Mouse (Mus musculus) brain, embryonic 14.5 days (tissue): ENCODE results near the gene Ccdc60. TPM values are rescaled to one million over a fixed set of nuclear protein-coding genes. Genes with fewer than 3 reads are reported as not detected.
A peak's percentile ranks its signal among the peaks of the same experiment; 100 is the strongest.

Experiments
- DNase-seq: peaks from one replicate; pipeline ENCODE4 v3.0.0-alpha.2; 2011; ENCODE audit warnings: low read depth
- CTCF ChIP-seq: fragments of 200-500 bp; IDR thresholded peaks from 2 replicates; pipeline ENCODE4 v1.5.1; 2012; ENCODE audit warnings: inconsistent platforms, mild to moderate bottlenecking, moderate library complexity, borderline replicate concordance; ENCODE audit not compliant: insufficient read depth, insufficient read length; ENCODE audit errors: extremely low read depth
- POLR2A ChIP-seq: fragments of 200-500 bp; IDR thresholded peaks from 2 replicates; pipeline ENCODE4 v1.6.1; 2012; ENCODE audit warnings: mild to moderate bottlenecking, inconsistent platforms, borderline replicate concordance; ENCODE audit not compliant: poor library complexity, insufficient read depth, insufficient read length, severe bottlenecking; ENCODE audit errors: extremely low read depth
- polyA plus RNA-seq: library from polyadenylated mRNA; depleted of rRNA; stranded (reverse); fragments of >200 nt; gene quantifications from 2 replicates; pipeline ENCODE4 v1.2.3, GENCODE M21; 2012

The Ccdc60 gene
- polyA plus RNA-seq, 1 experiment = 2.7 TPM

- no peak for DNase-seq
- peak; percentile 21; the same call in 1 of the 2 replicates for TF ChIP-seq CTCF
- no peak for TF ChIP-seq POLR2A
Observed at GRCm38 (mm10) chr5:116290584-116290983, 1.8 kb upstream of the Ccdc60 start.

GRCm38 (mm10) chr5:116289897-116290296, 1.1 kb upstream of the Ccdc60 start:
- TF ChIP-seq POLR2A (no peak), CTCF (no peak)
- DNase-seq = peak; percentile 46

GRCm38 (mm10) chr5:116288183-116288582, 602 bp downstream of the Ccdc60 start:
- TF ChIP-seq CTCF (no peak), POLR2A (no peak)
- DNase-seq = no peak

- TF ChIP-seq POLR2A (no peak), CTCF (no peak)
- DNase-seq = peak; percentile 46
Observed at GRCm38 (mm10) chr5:116285532-116286176, 3.1 kb downstream of the Ccdc60 start.

- DNase-seq = peak; percentile 73
- no peak for TF ChIP-seq POLR2A
- TF ChIP-seq CTCF = no peak
Observed at GRCm38 (mm10) chr5:116280518-116280917, 8.3 kb downstream of the Ccdc60 start.

- DNase-seq = peak; percentile 97
Observed at GRCm38 (mm10) chr5:116278436-116278918, 10.3 kb downstream of the Ccdc60 start.

GRCm38 (mm10) chr5:116277951-116278350, 10.8 kb downstream of the Ccdc60 start:
- TF ChIP-seq CTCF (no peak), POLR2A (no peak)
- DNase-seq = no peak

More at GRCm38 (mm10) chr5:116278436-116278918, 10.3 kb downstream of the Ccdc60 start:
- TF ChIP-seq CTCF = no peak
- no peak for TF ChIP-seq POLR2A

- no peak for TF ChIP-seq POLR2A
- TF ChIP-seq CTCF = no peak
- peak; percentile 75 for DNase-seq
Observed at GRCm38 (mm10) chr5:116274818-116275217, 14.0 kb downstream of the Ccdc60 start.

GRCm38 (mm10) chr5:116274365-116274764, 14.4 kb downstream of the Ccdc60 start:
- DNase-seq = peak; percentile 75
- TF ChIP-seq POLR2A (no peak), CTCF (no peak)

GRCm38 (mm10) chr5:116271511-116272227, 17.1 kb downstream of the Ccdc60 start:
- TF ChIP-seq CTCF (no peak), POLR2A (no peak)
- no peak for DNase-seq

- peak; percentile 73 for DNase-seq
- TF ChIP-seq CTCF (no peak), POLR2A (no peak)
Observed at GRCm38 (mm10) chr5:116269212-116270145, 19.3 kb downstream of the Ccdc60 start.

- no peak for DNase-seq
- TF ChIP-seq POLR2A (no peak), CTCF (no peak)
Observed at GRCm38 (mm10) chr5:116262689-116263088, 26.1 kb downstream of the Ccdc60 start.

- no peak for DNase-seq
- TF ChIP-seq CTCF (no peak), POLR2A (no peak)
Observed at GRCm38 (mm10) chr5:116261944-116262343, 26.8 kb downstream of the Ccdc60 start.

- peak; percentile 40 for DNase-seq
Observed at GRCm38 (mm10) chr5:116260356-116260755, 28.4 kb downstream of the Ccdc60 start.

More at GRCm38 (mm10) chr5:116260356-116260755, 28.4 kb downstream of the Ccdc60 start:
- TF ChIP-seq CTCF = no peak
- TF ChIP-seq POLR2A = no peak
